Mouse (Mus musculus) lung, adult 2 months (tissue): ENCODE data around the gene Fbxl7.

Experiments used
- CTCF ChIP-seq: fragments of 200-500 bp; IDR thresholded peaks from 2 replicates; pipeline ENCODE4 v1.5.1; 2011; ENCODE audit warnings: mild to moderate bottlenecking, low read length, control low read depth; ENCODE audit not compliant: insufficient read depth
- POLR2A ChIP-seq: fragments of 200-500 bp; IDR thresholded peaks from 2 replicates; pipeline ENCODE4 v1.6.1; 2011; ENCODE audit warnings: low read depth, mild to moderate bottlenecking, control low read depth, low read length, borderline replicate concordance; ENCODE audit errors: extremely low read depth

GRCm38 (mm10) chr15:26831141-26831540 lies 64.2 kb downstream of the Fbxl7 start:
- TF ChIP-seq CTCF (no peak), POLR2A (no peak)
